Mouse (Mus musculus): ENCODE results near the gene Tspan9.
A peak's percentile ranks its signal among the peaks of the same experiment; 100 is the strongest.

Tspan9 gene

DNA sequence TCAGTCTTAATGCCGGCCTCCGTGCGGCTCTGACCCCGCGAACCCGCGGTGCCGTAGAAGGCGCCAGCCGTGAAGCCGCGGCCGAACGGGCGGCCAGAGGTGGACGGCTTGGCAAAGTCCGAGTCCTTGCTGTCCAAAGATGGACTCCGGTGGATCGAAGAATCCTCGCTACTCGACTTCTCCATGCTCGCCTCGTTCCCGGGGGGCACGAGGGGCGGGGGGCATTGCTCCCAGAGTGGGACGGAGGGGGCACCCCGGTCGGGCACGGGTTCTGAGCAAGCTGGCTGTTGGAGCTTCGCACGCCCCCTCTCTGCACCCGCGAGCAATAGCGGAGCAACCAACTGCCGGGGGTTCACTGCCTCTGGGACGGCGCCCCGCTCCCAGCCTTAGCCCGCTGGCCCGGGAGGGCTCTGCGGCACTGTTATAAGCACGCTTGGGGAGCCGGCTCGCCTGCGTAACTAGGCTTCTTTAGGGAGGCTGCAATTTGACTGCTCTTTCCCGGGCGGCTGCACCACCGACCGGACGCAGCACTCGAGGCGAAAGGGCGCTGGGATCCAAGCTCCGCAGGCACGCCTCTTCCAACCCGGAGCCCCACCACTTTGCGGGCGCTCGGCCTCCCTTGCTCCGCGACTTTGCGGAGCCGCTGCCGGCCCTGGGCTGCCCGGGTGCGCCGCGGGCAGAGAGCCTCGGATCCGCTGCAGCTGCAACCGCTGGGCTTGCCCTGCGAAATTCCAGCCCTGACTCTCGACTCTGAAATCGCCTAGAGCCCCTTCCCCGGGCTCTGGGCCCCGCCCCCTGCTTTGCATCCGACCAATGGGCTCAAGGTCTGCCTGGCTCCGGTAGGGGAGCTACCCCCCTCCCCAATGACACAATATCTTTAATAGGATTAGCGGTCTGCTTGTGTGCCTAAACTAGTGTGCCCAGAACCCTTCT is 108.8 kb downstream of the Tspan9 start:
- DNase-seq, result peak; percentile 62

DNA sequence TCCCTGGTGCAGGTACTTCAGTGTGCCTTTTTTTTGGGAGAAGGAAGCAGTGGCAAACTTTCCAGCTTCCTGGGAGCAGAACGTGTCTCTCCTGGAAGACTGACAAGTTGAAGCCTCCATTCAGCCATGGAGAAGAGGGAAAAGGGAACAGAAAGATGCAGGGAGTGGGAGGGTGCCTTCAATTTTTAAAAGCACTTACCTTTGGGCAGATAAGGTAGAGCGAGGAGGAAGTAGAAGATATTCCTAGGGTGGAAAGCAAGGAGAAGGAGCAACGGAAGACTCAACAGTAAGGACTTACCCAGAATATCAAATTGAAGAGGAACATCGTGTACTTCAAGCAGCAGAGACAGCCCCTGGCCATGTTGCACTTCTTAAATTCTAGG is 109.5 kb downstream of the Tspan9 start:
- DNase-seq, result no peak

DNA sequence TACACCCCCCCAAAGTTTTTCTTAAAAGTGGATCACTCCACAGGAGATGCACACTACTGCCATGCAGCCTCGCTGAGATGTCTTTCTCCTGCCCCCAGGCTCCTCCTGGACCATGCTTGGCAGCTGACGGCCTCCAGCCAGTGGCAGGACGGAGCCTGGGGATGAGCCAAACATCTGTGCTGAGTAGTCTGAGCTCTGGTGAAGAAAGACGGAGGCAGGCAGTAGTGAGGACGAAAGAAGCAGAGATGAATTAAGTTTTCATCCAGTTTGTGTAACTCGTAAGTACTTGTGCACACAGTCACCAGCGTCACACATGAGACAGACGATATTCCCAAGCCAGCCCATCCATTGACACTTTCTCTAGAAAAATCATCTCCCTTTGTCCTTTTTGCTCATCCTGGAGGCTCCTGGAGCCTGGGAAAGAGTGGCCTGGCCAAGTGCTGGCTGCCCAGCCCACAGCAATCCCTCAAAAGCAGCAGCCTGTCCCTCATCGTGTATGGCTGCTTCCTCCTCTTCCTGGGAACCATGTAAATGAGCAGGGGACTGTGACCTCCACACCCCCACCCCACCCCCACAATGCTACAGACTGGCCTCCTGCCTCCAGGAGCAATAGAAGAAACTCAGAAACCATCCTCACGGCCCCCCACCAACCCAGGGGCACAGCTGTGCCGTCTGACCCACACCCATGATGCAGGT is 110.1 kb downstream of the Tspan9 start:
- peak; percentile 61 for DNase-seq

DNA sequence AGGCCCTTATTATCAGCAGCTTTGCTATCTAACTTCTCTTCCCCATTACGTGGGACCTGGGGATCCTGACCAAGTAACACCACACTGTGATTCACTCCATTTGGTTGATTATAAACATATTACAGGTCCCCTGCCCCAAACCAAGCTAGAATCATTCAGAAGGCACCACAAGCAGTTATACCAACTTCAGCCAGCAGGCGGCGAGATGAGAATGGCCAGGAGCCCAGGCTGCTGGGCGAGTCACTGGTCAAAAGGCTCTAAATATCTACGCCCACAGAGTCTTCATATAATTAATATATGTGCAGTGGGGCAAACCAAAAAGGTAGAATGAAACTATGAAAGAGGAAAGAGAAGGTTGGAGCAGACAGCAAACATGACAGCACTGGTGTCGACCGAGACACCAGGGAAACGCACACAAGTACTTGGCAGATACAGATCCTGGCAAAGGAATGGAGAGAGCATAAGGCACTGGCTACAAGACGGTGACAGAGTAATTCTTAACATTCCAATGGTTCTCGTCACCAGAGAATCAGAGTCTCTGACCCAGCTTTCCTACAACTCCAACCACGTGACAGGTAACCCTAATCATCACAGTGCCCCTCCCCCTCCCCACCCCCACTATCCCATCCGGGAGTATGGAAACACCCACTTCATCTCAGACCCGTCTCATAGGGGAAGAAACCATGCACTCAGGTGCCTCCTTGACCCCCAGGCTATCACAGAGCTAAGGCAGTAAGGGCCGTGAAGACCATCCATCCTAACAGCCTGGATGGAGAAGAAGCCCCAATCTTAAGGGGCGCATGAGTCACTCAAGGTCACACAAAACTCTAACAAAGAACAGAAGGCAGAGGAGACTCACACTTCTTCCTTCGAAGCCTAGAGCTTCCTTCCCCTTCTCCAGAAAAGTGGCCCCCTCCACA is 110.9 kb downstream of the Tspan9 start:
- peak; percentile 85 for DNase-seq

DNA sequence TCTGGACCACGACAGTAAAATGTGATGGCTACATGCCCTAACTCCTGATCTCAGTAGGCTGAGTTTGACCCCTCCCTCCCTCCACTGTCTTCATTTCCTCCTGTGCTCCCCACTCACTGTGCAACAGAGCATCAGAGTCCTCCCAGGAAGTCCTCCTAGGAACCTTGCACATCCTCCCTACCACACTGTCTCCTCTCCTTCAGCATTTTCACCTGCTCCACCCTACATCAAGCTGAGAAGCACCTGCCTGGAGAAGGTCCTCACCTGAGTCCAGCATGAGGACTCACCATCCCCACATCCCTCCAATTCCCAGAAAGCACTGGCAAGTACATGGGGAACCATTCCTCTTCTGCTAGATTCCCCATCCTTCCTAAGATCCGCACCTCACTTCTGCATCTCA is 111.8 kb downstream of the Tspan9 start:
- DNase-seq, result no peak

DNA sequence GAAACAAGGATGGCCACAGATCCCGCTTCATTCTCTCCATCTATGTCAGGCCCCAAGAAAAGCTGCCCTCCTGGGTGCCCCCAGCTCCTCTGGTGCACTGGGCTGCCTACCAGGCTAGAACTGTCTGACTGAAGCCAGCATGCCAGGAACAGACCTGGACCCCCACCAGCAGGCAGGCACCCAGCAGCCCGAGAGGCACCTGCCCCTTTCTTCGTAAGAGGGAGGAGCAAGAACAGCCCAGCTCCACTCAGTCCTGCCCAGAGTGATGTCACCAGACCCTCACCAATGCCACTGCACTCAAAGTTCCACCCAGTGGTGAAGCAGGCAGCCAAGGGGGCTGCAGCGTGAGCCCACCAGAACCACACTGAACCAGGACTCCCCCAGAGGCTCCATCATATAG is 112.3 kb downstream of the Tspan9 start:
- DNase-seq, result no peak

DNA sequence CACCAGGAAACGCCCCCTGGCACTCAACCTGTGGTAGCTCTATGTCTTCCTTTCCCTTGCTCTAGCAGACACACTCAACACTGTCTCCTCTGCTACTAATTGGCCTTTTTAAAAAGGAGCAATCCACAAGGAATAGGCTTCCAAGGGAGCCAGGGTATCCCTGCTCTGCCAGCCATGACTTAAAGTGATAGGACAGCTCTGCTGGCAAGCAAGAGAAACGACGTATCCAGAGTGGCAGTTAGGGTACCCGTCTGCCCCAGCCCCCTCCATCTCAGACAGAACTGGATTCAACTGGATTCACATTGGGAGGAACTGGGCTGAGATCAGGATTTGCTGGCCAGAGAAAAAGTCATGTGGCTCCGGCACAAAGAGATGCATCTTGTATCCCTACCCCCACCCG is 112.9 kb downstream of the Tspan9 start:
- DNase-seq, result no peak

DNA sequence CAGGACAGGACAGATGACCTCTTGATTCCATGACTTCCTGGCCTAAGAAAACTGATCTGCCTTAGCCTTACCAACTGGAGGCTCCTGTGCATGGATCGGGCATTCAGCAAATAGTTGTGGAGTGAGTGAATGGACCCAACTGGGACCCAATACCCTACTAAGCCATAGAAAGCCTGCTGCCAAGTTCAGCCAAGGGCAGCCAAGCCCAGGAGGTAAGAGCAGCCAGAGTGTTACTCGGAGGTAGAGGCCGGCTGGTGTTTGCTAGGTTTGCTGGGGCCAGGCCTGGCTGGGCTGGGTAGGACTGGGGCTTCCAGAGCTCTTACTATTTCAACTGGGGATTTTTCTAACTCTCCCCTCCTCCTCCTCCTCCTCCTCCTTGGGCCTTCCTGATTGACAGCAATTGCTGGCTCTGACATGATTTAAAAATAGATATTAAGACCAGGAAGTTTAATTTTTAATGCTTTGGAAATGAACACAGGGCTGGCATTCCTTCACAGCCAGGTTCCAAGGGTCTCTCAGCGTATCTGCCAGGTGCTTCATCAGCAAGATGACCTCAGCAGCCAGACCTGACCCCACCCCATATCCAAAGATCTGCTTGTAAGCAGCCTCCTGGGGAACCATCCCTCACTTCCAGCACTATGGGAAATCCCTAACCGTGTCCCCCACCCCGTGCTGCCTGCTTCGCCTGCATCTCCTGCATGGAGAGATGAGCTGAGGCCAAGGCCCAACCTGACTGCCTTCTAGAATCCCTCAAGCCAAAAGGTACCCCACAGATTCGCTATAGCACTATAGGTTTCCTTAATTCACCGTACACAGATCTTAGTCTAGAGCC is 113.7 kb downstream of the Tspan9 start:
- no peak for DNase-seq

DNA sequence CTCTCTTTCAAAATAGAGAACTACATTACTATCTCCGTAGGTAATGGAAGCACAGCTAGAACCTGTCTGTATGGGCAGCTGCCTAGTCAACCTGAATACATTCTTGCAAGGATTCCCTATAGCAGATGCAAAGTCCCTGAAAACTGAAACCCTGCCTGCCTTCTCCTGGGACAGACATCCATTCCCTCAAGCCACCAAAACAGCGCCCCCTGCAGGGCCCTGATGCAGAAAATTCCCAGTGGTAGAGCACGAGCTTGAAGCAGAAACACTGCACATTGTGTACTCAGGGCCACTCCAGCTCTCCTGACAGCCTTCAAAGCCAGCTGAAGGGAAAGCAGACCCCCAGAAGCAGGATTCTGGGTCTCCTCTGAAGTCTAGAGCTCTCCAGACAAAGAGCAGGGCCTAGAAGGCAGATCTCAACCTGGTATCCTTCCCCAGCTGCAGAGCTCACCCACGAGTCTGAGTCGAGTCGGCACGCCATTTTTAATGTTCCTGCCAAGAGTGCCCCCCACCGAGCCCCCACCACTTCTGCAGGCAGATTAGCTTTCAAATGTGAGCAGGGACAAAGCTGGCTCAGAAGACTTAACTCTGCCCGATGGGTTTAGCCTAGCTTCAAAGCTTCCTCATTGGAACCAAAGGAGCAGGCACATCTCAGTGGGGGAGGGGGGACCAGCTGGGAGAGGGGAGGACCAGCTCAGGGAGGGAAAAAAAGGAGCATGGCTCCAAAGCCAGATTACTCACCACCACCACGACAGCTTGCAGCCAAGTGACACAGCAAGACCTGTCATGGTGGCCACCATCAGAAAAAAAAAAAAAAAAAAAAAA is 115.1 kb downstream of the Tspan9 start:
- DNase-seq, result peak; percentile 60

DNA sequence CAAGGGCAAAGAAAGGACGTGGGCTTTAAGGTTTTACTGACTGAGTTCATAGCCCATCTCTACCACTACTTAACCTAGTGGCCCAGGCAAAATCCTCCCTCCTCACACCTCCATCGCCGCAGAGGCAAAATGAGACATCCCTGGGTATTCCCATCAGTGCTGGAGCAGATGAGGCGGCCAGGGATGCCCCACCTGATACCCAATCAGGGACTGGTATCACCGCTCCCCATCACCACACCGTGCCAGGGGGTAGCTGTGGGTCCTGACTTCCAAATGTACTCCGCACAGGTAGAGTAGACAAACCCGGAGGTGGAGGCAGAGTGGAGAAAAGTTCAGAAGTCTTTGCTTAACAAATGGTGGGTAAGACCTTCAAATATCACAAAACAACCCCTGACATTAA is 117.4 kb downstream of the Tspan9 start:
- DNase-seq, result no peak

DNA sequence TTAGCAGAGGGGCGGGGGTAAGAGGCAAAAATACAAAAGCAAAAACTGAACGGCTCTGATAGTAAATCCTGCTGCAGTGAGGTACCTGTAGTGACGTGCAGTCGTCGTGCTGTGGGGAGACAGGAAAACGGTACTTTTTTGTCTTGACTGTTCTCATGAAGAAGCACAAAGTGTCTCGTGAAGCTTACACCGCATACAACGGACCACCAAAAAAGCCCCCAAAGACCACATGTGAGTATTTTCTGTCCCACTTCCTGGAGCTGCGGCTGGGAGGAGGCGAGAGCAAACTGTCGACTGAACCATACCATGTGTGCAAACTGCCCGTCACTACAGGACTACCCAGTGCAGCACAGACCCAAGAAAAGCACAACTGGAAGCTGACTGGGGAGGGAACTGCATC is 117.8 kb downstream of the Tspan9 start:
- DNase-seq, result no peak

DNA sequence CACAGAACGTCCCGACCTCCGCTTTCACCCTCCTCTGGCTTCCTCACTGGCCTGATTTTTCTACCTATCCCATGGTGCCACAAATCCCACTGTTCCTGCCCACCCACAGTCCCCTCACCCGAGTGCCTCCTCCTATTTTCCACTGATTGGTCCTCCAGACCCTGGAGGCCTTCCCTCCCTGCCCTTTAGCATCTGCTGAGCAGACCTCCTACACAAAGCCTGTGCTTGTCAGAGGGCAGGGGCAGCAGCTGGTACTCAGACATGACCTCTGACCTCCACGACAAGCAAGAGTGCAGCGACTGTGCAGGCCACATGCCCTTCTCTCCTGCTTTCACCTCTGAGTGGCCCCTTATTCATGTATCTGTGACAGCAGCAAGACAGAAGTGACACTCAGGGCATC is 121.2 kb downstream of the Tspan9 start:
- no peak for DNase-seq

DNA sequence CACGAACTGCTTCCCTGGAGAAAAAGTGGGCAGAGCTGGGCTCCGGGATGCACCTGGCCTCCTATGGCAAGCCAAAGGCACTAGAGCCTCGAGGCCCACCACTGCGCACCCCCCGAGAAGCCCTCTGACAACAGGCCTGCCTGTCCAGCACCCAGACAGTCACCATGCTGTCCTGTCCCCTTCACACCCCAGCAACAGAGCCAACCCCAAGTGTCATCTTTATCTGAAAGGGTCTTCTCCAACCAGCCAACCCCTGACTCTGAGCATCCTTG is 121.5 kb downstream of the Tspan9 start:
- DNase-seq, result no peak

DNA sequence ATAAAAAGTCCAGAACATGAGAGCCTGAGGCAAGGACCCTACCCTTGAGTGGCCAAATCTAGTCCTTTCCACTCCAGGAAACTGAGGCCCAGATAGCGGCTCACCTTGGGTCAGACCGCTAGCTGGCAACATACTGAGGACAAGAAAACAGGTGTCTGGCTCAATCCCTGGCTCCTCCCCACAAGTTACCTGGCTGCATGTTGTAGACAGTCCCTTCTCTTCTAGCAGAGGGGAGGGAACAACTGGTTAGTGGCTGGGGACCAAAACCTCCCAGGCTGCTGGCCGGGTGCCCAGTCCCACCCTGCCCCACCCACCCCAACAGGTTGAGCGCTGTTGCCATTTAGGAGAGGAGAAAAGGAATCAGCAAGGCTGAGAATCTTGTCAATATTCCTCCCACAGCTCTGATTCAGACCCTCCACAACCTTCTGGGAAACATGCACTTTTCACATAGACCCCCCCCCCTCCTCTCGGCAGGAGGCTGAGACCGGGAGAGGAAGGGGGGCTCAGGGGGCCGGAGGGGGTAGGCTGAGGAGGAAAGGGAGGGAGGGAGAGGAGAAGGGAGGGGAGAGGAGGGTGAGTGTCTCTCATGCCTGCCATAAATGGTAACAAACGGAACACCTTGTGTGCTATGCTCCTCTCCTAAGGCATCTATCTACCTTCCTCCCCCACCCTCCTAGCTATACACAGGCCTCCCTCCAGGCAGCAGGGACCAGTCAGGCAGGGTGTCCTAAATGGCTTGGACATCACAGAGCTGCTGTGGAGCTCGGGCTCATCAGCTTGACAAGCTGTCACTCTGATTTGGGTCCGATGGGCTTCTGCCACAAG is 122.1 kb downstream of the Tspan9 start:
- DNase-seq, result no peak

DNA sequence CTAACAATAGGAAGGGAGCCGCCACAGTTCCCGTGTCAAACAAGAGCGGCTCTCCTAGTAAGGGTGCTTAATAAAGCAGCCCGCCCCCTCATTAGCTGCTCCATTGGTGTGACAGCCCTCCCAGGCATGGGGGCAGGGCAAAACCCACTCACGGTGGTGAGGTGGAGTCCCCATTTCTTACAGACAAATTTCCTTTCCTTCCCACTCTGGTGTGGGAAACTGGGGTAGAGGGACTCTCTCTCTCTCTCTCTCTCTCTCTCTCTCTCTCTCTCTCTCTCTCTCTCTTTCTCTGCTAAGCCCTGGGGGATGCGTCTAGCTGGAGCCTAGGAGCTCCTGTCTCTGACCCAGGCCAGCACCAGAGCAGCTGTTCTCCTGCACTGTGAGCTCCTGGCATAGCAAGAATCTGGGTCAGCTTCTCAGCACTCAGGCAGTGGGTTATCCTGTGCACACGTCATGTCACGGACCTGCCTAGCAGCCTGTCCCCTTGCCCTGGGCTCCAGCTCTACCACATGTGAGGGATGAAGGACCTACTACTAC is 122.8 kb downstream of the Tspan9 start:
- DNase-seq, result no peak

DNA sequence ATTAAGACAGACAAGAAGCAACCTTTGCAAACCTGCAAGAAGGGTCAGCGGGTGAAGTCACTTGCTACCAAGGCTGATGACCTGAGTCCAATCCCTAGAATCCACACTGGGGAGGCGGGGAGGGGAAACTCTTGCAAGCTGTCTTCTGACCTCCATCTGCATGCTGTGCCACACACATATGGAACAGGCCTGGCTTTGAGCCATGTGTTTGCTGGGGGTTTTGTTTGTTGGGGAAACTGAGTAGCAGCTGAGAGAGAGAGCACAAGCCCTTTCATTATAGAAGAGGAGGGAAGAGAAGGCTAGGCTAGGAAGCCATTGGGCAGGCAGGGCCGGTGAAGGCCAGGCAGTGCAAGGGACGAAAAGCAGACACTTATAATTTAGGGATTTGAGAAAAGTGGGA is 123.3 kb downstream of the Tspan9 start:
- no peak for DNase-seq

DNA sequence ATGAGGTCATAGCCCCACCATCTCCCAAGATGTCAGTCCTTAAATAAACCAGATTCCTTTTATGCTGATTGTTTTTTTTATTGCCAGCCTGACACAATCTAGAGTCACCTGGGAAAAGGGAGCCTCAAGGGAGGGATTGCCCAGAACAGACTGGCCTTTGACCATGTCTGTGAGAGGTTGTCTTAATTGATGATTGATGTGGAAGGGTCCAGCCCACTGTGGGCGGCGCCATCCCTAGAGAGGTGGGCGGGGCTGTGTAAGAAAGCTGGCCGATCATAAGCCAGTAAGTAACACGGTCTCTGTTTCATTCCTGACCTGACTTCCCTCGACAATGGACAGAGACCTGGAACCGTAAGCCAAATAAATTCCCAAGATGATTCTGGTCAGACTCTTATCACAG is 124.3 kb downstream of the Tspan9 start:
- no peak for DNase-seq

DNA sequence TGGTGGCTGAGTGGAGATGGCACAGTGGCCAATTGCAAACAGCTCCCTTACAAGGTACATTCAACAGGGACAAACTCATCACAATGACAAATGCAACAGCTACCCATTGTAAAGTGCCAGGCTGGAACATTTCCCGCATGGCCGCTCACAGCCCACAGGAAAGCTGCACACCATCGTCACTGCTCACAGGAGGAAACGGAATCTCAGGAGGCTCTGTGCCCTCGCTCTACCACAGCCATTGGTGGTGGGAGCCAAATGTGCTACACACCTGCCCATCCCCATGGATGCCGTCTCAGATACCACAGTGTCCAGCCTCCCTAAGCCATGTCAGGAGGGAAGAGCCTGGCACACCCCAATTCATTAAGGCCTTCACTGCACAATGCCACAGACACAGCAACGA is 128.1 kb downstream of the Tspan9 start:
- no peak for DNase-seq

DNA sequence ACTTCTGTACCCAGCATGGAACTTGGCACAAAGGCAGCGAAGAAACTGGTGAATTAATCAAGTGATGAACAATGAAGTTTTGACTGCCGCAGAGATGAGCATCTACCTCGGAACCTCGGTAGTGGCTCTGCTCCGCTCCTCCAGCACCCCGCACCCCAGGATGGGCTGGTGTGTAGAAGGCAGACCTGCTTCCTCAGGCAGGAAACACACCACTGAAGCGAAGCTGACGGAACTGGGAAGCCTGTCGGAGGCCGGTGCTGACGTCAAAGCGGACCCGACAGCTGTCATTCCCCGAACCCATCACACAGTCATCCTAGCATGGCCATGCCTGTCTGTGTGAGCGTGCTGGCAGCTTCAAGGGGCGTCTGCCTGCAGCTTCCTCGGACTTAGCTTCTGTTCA is 131.6 kb downstream of the Tspan9 start:
- DNase-seq, result no peak

DNA sequence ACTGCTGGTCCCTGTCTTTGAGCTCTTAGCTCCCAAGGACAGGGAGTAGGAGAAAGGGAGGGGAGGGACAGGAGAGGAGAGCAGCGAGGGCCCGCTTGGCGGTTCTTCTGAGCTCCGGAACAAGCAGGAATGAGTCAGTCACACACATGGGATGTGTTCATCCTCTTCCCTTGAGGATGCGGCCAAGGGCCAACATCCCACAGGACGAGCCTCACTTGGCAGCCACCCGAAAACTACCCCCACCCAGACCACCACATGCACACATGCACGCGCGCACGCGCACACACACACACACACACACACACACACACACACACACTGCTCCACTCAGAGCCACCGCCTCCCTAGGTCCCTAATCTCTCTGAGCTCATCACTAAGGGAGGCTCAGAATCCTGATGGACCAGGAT is 132.3 kb downstream of the Tspan9 start:
- peak; percentile 54 for DNase-seq
